Mouse (Mus musculus): ENCODE results near the gene Ankrd2. TPM values are rescaled to one million over a fixed set of nuclear protein-coding genes. Genes with fewer than 3 reads are reported as not detected.
A peak's percentile ranks its signal among the peaks of the same experiment; 100 is the strongest.

The Ankrd2 gene
- polyA plus RNA-seq (2015; fragmentation: Nextera tagmentation; extraction: Ambion mirVana) = 1.6 and 1.9 TPM in 2 replicates

DNA sequence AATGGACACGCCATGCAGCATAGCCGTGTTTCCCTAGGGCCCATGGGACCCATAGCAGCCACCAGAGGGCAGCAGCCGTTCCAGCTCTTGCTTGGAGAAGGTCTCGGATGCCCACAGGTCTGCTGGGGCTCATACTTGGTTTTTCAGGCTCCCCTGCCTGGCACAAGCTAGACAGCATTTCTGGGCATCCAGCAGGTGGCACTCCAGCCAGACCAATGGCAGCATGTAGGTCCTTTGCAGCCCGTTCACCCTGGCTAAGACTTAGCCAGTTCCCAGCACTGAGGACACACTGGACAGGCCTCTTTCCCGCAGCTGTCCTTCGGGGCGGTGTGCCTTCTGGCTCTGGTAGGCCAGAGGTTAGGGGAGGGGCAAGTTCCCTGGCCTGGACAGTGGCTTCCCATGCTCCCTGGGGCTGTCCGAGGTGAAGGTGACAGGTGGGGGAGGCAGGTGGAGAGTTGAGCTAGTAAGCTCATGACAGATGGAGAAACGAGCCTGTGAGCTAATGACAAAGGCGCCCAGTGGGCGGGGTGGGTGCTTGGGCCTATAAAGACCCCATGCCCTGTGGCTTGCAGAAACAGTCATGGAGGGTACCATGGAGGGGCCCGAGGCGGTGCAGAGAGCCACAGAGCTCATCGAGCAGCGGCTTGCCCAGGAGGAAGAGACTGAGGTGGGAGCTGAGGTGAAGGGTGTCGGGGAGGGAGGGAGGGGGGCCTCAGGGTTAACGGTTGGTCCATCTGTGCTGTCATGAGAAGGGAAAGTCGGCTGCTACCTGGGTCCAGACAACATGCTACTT, at the start of gene Ankrd2:
Ankrd2 (plus strand) TSS at position 545 of the 793 bp plus-strand sequence.
- no peak within 1 kb of the TSS for H3K4me3 ChIP-seq (replicated peaks)

DNA sequence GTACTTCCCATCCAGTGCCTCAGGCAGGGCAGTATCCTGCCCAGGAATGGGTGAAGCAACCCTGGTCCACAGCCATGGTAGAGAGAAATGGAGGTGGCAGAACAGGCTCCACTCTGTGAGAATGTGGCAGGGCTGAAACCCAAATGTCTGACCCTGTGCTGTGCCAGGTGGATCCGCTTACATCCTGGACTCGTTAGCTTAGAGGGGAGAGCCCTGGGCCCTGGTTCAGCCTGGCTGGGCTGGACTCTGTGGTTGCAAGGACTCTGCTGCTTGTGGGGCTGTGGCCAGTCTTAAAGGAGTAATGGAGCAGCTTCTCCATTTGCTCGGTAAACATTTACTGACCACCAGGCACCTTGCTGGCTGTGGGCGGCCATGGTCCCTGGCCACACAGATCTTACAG, 48.6 kb upstream of the Ankrd2 start:
- no peak overlapping the region for H3K4me2 ChIP-seq (replicated peaks)
- H3K9ac ChIP-seq = no peak overlapping the region
- no peaks in the 10 kb centered on the region for H3K36me3 ChIP-seq
- 78% methylated on average over 4 of the region's 4 CpGs for WGBS
- H3K27ac ChIP-seq (replicated peaks) = no peak overlapping the region
- H3K27me3 ChIP-seq = no peaks in the 10 kb centered on the region
- no peaks in the 10 kb centered on the region for H3K9me3 ChIP-seq (replicated peaks)
- peaks cover 28% of the 10 kb centered on the region for H3K4me1 ChIP-seq
- ATAC-seq (ENCODE audit: insufficient number of reproducible peaks, low FRiP score, low TSS enrichment, low read depth) = no peak
- H3K4me3 ChIP-seq (replicated peaks) = no peak overlapping the region

More for the DNA sequence above, at the start of gene Ankrd2:
- Histone ChIP-seq H3K9me3 (replicated peaks) (no peaks in the 10 kb centered on the region), H3K4me1 (peaks cover 29% of the 10 kb centered on the region), H3K27me3 (no peaks in the 10 kb centered on the region), H3K36me3 (0 out of 2 replicates have a peak, but pooled peaks cover 7% of the 10 kb centered on the region), H3K4me2 (replicated peaks) (no peak within 1 kb of the TSS), H3K27ac (replicated peaks) (peak within 1 kb of the TSS; percentile 85), H3K9ac (no peak within 1 kb of the TSS)
- peak; percentile 64 for ATAC-seq (ENCODE audit: insufficient number of reproducible peaks, low FRiP score, low TSS enrichment, low read depth)
- WGBS = 63% methylated on average over 19 of the region's 19 CpGs

DNA sequence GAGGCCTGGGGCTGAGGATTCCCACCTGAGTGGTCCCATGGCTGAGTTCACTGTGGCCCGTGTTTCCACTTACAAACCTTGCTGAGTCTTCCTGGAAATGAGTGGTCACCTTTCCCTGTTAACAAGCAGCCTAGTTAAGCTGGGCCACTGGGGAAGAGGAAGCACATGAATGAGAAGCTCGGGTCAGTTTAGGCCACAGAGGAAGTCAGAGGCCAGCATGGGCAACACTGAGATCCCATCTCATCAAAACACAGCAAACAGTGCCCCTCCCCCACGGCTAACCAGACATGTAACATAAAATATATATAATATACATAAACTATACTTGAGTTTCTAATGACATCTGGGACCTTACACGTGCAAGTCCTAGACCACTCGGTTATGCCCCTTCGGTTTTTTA, 46.0 kb upstream of the Ankrd2 start:
- Histone ChIP-seq H3K9ac (no peak overlapping the region), H3K27me3 (no peaks in the 10 kb centered on the region), H3K27ac (replicated peaks) (no peak overlapping the region), H3K4me2 (replicated peaks) (no peak overlapping the region), H3K36me3 (no peaks in the 10 kb centered on the region), H3K4me1 (peaks cover 31% of the 10 kb centered on the region), H3K4me3 (replicated peaks) (no peak overlapping the region), H3K9me3 (replicated peaks) (no peaks in the 10 kb centered on the region)
- ATAC-seq (ENCODE audit: insufficient number of reproducible peaks, low FRiP score, low TSS enrichment, low read depth) = no peak
- 72% methylated on average over 6 of the region's 6 CpGs for WGBS

DNA sequence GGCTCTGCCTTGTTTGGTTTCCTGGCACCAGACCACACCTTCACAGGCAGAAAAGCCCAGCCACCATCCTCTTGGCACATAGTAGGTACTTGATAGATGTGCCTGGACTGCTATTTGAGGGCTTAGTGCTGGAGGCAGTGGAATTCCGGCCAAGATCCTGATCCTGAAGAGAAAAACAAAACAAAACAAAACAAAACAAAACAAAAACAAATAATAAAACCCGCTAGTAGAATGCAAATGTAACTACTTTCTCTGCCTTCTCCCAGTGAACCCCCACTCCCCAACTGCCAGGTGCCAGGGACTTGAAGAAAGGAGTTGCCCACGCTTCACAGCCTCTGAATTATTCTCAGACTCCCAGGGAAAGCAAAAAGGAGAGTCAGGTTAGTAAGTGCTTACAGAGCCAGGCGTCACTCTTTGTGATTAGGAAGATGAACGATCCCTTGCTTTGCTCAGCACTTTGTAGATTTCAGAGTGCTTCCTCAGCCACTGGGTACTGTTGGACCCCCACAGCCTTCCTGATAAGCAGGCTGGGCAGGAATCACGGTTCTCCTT, 43.8 kb upstream of the Ankrd2 start:
- H3K4me2 ChIP-seq (replicated peaks) = no peak overlapping the region
- peak overlapping the region; percentile 28; the same call in 1 of the 2 replicates for H3K27ac ChIP-seq (replicated peaks)
- no peaks in the 10 kb centered on the region for H3K36me3 ChIP-seq
- no peaks in the 10 kb centered on the region for H3K9me3 ChIP-seq (replicated peaks)
- no peak overlapping the region for H3K4me3 ChIP-seq (replicated peaks)
- ATAC-seq (ENCODE audit: insufficient number of reproducible peaks, low FRiP score, low TSS enrichment, low read depth) = no peak
- WGBS = 48% methylated on average over 6 of the region's 6 CpGs
- H3K27me3 ChIP-seq = no peaks in the 10 kb centered on the region
- H3K9ac ChIP-seq = no peak overlapping the region
- H3K4me1 ChIP-seq = peaks cover 43% of the 10 kb centered on the region

DNA sequence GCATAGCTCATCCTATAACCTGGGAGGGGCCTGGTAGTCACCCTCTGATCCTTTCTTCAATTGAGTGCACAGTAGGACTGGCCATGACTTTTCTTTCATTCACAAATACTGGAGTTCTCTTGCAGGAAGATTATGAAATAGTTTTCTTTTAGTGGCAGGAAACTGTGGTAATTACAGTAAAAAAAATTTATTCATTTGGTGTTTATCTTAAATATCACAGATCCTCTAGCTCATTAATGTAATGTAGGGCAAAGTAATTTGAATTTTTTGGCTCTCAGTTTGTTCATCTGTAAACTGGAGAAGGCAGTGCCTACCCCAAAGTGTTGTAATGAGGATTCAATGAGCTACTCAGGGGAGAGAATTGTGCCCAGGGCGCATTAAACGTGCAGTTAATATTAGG, 42.8 kb upstream of the Ankrd2 start:
- no peaks in the 10 kb centered on the region for H3K27me3 ChIP-seq
- H3K27ac ChIP-seq (replicated peaks) = no peak overlapping the region
- no peak overlapping the region for H3K9ac ChIP-seq
- H3K4me2 ChIP-seq (replicated peaks) = no peak overlapping the region
- no peaks in the 10 kb centered on the region for H3K9me3 ChIP-seq (replicated peaks)
- WGBS = 70% methylated on average over 2 of the region's 2 CpGs
- no peak overlapping the region for H3K4me3 ChIP-seq (replicated peaks)
- peaks cover 47% of the 10 kb centered on the region for H3K4me1 ChIP-seq
- ATAC-seq (ENCODE audit: insufficient number of reproducible peaks, low FRiP score, low TSS enrichment, low read depth) = no peak
- H3K36me3 ChIP-seq = no peaks in the 10 kb centered on the region

DNA sequence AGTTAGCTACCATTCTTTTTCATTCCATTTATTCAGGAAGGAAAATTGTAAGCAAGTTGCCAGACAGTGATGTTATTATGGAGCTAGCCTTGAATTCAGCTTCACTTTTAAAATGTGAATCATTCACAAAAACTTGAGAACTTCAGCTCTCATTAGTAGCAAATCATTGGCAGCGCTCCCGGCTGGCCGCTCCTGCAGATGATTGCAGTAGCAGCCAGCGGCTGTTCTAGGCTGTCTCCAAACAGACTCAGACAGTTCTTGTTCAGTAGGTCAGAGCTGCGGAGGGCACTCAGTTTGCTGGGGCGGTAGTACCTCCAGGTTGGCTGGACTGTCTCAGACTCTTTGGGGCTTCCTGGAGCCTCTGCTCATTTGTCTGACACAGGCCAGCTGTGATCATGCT, 42.3 kb upstream of the Ankrd2 start:
- Histone ChIP-seq H3K4me1 (peaks cover 49% of the 10 kb centered on the region), H3K9me3 (replicated peaks) (no peaks in the 10 kb centered on the region), H3K9ac (no peak overlapping the region), H3K4me3 (replicated peaks) (no peak overlapping the region), H3K27ac (replicated peaks) (peak overlapping the region; percentile 63), H3K4me2 (replicated peaks) (no peak overlapping the region), H3K36me3 (no peaks in the 10 kb centered on the region), H3K27me3 (no peaks in the 10 kb centered on the region)
- WGBS = 44% methylated on average over 6 of the region's 6 CpGs
- no peak for ATAC-seq (ENCODE audit: insufficient number of reproducible peaks, low FRiP score, low TSS enrichment, low read depth)

DNA sequence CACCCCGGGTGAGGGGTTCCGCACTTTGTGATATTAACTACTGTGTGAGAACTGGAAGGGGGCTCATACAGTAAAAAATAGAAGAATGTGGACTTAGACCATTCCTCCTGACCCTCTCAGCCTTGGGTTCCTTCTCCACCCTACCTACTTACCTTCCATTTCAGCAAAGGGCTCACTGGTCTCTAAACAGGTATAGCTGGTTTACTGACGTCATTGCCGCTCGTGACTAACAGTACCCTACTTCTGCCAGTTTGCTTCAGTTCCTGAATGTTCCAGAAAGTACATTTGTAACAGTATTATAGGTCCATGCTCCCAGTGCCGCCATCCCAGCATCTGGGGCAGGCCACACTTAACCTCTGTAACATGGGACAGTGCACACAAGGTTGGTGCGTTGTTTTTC, 41.8 kb upstream of the Ankrd2 start:
- Histone ChIP-seq H3K9me3 (replicated peaks) (no peaks in the 10 kb centered on the region), H3K4me2 (replicated peaks) (no peak overlapping the region), H3K4me1 (peaks cover 53% of the 10 kb centered on the region), H3K9ac (no peak overlapping the region), H3K27me3 (no peaks in the 10 kb centered on the region), H3K4me3 (replicated peaks) (no peak overlapping the region), H3K36me3 (no peaks in the 10 kb centered on the region), H3K27ac (replicated peaks) (peak overlapping the region; percentile 63)
- WGBS = 87% methylated on average over 7 of the region's 7 CpGs
- ATAC-seq (ENCODE audit: insufficient number of reproducible peaks, low FRiP score, low TSS enrichment, low read depth) = no peak

DNA sequence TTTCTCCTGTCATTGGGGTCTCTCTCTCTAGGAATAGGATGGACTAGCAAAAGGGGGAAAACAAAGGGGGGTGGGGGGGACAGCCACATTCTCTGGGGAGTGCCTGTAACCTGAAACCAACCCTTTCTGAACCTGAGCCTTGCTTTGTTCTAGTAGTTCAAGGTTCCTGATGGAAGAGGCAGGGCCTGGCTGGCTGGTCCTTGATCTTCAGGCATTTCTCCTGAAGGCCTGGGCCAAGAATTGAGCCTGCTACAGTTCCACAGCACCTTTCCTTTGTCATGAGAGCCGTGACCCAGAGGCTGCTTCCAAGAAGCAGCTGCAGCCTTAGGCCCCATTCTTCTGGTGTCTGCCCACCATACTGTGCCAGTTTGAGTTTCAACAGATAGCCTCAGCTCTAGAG, 40.3 kb upstream of the Ankrd2 start:
- no peak for ATAC-seq (ENCODE audit: insufficient number of reproducible peaks, low FRiP score, low TSS enrichment, low read depth)
- no peak overlapping the region for H3K4me2 ChIP-seq (replicated peaks)
- WGBS = 54% methylated on average over 1 of the region's 1 CpGs
- no peaks in the 10 kb centered on the region for H3K36me3 ChIP-seq
- no peaks in the 10 kb centered on the region for H3K9me3 ChIP-seq (replicated peaks)
- peaks cover 67% of the 10 kb centered on the region for H3K4me1 ChIP-seq
- H3K4me3 ChIP-seq (replicated peaks) = no peak overlapping the region
- H3K27me3 ChIP-seq = no peaks in the 10 kb centered on the region
- H3K9ac ChIP-seq = no peak overlapping the region
- no peak overlapping the region for H3K27ac ChIP-seq (replicated peaks)

DNA sequence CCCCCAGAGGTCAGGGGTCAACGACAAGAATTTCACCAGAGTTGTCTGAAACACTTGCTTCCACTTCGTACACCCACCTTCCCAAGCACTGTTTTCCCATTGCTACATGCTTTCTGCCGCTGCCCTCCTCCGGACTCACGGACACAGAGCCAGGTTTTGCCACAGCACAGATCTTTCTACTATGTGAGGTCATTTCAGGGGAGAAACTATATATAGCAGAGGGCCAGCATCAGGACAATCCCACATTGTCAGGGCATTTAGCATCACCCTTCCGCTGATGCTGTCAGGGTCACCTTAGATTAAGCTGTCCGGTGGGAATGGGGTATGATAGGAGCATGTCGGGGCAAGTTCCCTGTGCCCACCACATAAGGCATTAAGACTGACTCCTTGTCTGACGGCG, 38.7 kb upstream of the Ankrd2 start:
- H3K9me3 ChIP-seq (replicated peaks) = no peaks in the 10 kb centered on the region

DNA sequence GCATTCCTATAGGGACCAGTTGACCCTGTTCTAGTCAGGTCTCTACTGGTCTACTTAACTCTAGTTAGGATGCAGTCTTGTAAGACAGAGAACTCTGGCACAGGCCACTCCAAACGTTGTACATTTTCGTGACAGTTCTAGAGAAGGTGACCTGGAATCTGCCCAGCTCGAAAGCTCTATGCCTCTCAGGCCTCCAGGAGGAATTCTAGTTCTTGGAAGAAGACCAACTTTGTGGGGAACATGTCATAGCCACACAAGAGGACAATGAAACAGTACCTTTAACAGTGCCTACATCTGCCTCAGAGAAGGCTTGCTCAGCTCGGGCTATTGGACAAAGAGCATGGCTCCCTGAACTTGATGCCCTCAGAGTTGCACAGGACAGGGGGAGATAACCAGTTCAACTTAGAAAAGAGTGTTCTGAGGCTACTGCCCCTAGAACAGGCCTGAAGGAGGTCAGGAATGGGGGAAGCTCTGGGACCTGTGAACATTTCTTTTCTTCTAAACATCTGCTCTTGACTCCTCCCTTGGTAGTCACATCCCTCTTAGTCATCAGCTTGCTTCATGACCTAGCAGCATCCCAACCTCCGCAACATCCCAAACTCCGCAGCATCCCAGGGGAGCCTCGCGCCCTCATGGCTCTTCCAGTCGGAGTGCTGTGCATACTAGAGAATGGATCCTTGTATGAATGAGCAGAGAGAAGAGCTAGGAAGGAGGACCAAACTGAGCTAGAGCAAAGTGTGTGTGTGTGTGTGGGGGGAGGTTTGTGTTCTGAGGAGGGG, 36.8 kb upstream of the Ankrd2 start:
- no peaks in the 10 kb centered on the region for H3K9me3 ChIP-seq (replicated peaks)

More for the DNA sequence above, 38.7 kb upstream of the Ankrd2 start:
- peaks cover 72% of the 10 kb centered on the region for H3K4me1 ChIP-seq
- H3K27me3 ChIP-seq = no peaks in the 10 kb centered on the region
- H3K4me2 ChIP-seq (replicated peaks) = no peak overlapping the region
- H3K9ac ChIP-seq = no peak overlapping the region
- no peak overlapping the region for H3K27ac ChIP-seq (replicated peaks)
- no peak overlapping the region for H3K4me3 ChIP-seq (replicated peaks)
- no peak for ATAC-seq (ENCODE audit: insufficient number of reproducible peaks, low FRiP score, low TSS enrichment, low read depth)
- 77% methylated on average over 10 of the region's 10 CpGs for WGBS
- no peaks in the 10 kb centered on the region for H3K36me3 ChIP-seq

DNA sequence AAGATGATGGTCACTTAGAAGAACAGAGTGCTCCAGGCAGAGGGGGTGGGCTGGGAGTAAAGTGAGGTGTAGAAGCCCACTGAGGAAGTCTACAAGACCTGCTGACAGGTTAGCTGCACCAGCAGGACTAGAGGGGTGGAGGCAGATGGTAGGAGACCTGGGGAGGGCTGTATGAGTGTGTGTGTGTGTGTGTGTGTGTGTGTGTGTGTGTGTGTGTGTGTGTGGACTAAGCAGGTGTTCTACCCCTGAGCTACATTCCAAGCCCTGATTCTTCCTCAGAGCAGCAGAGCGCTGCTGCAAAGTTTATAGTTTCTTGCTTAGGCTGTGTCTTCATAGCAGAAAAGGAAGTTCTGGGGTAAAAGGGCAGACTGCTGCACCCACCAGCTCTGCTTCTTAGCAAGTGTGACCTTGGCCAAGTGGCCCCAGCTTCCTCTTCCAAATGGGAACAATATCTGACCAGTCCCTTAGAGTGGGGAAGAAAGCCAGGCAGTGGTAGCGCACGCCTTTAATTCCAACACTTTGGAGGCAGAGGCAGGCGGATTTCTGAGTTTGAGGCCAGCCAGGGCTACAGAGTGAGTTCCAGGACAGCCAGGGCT, 36.0 kb upstream of the Ankrd2 start:
- no peak overlapping the region for H3K4me2 ChIP-seq (replicated peaks)
- no peak overlapping the region for H3K4me3 ChIP-seq (replicated peaks)
- peak overlapping the region; percentile 86 for H3K27ac ChIP-seq (replicated peaks)
- 79% methylated on average over 4 of the region's 4 CpGs for WGBS
- no peaks in the 10 kb centered on the region for H3K27me3 ChIP-seq
- no peak for ATAC-seq (ENCODE audit: insufficient number of reproducible peaks, low FRiP score, low TSS enrichment, low read depth)
- no peak overlapping the region for H3K9ac ChIP-seq
- H3K36me3 ChIP-seq = no peaks in the 10 kb centered on the region
- no peaks in the 10 kb centered on the region for H3K9me3 ChIP-seq (replicated peaks)
- peaks cover 48% of the 10 kb centered on the region for H3K4me1 ChIP-seq

More for the DNA sequence above, 36.8 kb upstream of the Ankrd2 start:
- 74% methylated on average over 9 of the region's 9 CpGs for WGBS
- no peak for ATAC-seq (ENCODE audit: insufficient number of reproducible peaks, low FRiP score, low TSS enrichment, low read depth)
- Histone ChIP-seq H3K36me3 (no peaks in the 10 kb centered on the region), H3K27me3 (no peaks in the 10 kb centered on the region), H3K27ac (replicated peaks) (peak overlapping the region; percentile 86; the same call in 1 of the 2 replicates), H3K9ac (no peak overlapping the region), H3K4me3 (replicated peaks) (no peak overlapping the region), H3K4me1 (peaks cover 55% of the 10 kb centered on the region), H3K4me2 (replicated peaks) (no peak overlapping the region)
